Mouse (Mus musculus) olfactory bulb, adult 2 months (tissue): ENCODE measurements around the gene Mief1. TPM values are rescaled to one million over a fixed set of nuclear protein-coding genes. Genes with fewer than 3 reads are reported as not detected.
A peak's percentile ranks its signal among the peaks of the same experiment; 100 is the strongest.

Source experiments
- H3K27ac ChIP-seq: fragments of 200-500 bp; 2 replicates; pipeline ENCODE4 v1.5.1; 2012; ENCODE audit warnings: low read depth, low read length; ENCODE audit not compliant: insufficient read depth
- H3K4me1 ChIP-seq: fragments of 200-500 bp; 2 replicates; pipeline ENCODE4 v1.6.1; 2012; ENCODE audit warnings: low read length; ENCODE audit not compliant: control insufficient read depth, insufficient read depth
- H3K4me3 ChIP-seq: fragments of 200-500 bp; 2 replicates; pipeline ENCODE4 v1.5.1; 2012; ENCODE audit warnings: mild to moderate bottlenecking, low read depth, low read length, moderate library complexity; ENCODE audit not compliant: insufficient read depth
- CTCF ChIP-seq: fragments of 200-500 bp; IDR thresholded peaks from 2 replicates; pipeline ENCODE4 v1.5.1; 2012; ENCODE audit warnings: low read depth, mild to moderate bottlenecking, low read length, moderate library complexity; ENCODE audit not compliant: insufficient read depth
- POLR2A ChIP-seq: fragments of 200-500 bp; IDR thresholded peaks from 2 replicates; pipeline ENCODE4 v1.6.1; 2012; ENCODE audit warnings: mild to moderate bottlenecking, low read depth, low read length, moderate library complexity; ENCODE audit not compliant: insufficient read depth
- WGBS: fragments of 180-500 bp; shearing (Covaris S2); methylation state at CpG from one replicate; pipeline ENCODE4 v1.1.7; 2018; 5-methylcytosine and 5-hydroxymethylcytosine counted together
- polyA plus RNA-seq: library from polyadenylated mRNA; stranded (reverse); fragments of >200 nt; gene quantifications from 2 replicates; pipeline ENCODE4 v1.2.4, GENCODE M21; 2012; ENCODE audit warnings: low replicate concordance; ENCODE audit not compliant: missing spikeins, insufficient read depth, insufficient read length

The Mief1 gene
- polyA plus RNA-seq, 1 experiment, result not detected

DNA sequence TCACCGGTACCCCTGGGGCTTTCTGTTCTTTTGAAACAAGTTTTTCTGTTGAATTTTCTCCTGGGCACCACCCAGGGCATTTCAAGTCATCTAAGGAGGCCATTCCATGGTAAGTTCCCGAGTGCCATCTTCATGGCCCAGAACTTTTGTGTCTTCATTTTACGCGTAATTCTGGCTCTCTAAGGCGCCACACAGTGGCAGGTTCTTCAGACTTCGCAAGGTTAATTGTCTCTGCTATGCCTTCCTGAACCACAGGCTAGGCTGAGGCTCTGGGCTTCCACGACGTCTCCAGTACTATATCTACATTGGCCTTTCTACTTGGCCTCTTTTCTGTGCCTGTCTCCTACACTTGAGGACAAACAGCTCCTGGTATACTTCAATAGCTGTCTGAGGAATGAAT lies 12.8 kb upstream of the Mief1 start:
- 65% methylated on average over 8 of the region's 8 CpGs for WGBS
- TF ChIP-seq CTCF (no peak), POLR2A (no peak)
- Histone ChIP-seq H3K4me1 (peaks cover 6% of the 10 kb centered on the region; the same call in 1 of the 2 replicates), H3K4me3 (no peak overlapping the region), H3K27ac (no peak overlapping the region)

- TF ChIP-seq CTCF (no peak), POLR2A (no peak)
- Histone ChIP-seq H3K4me3 (no peak overlapping the region), H3K4me1 (peaks cover 16% of the 10 kb centered on the region; the same call in 1 of the 2 replicates), H3K27ac (no peak overlapping the region)
- 86% methylated on average over 7 of the region's 7 CpGs for WGBS
Measured at GRCm38 (mm10) chr15:80223751-80224150, 10.1 kb upstream of the Mief1 start.

DNA sequence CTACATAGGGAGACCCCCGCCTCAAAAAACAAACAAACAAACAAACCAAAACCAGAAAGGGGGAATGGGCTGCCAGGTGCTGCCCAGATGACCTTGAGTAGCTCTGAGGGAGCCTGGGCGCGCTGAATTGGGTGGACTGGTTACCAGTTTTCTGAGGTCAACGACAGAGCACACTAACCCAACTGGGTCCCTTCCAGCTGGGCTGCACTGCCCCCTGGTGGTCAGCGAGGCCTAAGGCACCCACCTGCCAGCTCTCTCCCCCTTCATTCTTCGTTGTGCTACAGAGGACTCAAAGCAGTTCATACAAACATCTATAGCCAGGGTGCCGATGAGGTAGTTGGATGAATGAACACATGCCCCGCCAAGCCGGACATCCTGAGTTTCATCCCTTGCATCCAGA lies 8.6 kb upstream of the Mief1 start:
- peak; percentile 86; the same call in 1 of the 2 replicates for TF ChIP-seq CTCF
- no peak for TF ChIP-seq POLR2A
- Histone ChIP-seq H3K4me3 (no peak overlapping the region), H3K27ac (no peak overlapping the region), H3K4me1 (peaks cover 9% of the 10 kb centered on the region; the same call in 1 of the 2 replicates)
- 14% methylated on average over 9 of the region's 9 CpGs for WGBS

DNA sequence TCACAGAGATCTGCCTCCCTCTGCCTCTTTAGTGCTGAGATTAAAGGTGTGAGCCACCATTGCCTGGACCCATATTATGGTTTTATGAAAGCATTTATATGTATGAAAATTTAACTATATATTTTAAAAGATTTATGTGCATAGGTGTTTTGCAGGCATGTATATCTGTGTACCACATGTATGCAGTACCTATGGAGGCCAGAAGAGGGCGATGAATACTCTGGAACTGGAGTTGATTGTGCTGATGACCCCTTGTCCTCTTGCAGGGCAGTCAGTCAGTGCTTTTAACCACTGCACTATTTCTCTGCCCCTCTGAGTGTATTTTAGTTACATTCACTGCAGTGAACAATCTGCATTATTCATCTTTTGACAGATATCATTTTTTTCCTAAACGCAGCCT lies 8.0 kb upstream of the Mief1 start:
- Histone ChIP-seq H3K4me3 (no peak overlapping the region), H3K27ac (no peak overlapping the region), H3K4me1 (peaks cover 9% of the 10 kb centered on the region; the same call in 1 of the 2 replicates)
- WGBS, result 47% methylated on average over 2 of the region's 2 CpGs
- TF ChIP-seq CTCF, result no peak
- no peak for TF ChIP-seq POLR2A

DNA sequence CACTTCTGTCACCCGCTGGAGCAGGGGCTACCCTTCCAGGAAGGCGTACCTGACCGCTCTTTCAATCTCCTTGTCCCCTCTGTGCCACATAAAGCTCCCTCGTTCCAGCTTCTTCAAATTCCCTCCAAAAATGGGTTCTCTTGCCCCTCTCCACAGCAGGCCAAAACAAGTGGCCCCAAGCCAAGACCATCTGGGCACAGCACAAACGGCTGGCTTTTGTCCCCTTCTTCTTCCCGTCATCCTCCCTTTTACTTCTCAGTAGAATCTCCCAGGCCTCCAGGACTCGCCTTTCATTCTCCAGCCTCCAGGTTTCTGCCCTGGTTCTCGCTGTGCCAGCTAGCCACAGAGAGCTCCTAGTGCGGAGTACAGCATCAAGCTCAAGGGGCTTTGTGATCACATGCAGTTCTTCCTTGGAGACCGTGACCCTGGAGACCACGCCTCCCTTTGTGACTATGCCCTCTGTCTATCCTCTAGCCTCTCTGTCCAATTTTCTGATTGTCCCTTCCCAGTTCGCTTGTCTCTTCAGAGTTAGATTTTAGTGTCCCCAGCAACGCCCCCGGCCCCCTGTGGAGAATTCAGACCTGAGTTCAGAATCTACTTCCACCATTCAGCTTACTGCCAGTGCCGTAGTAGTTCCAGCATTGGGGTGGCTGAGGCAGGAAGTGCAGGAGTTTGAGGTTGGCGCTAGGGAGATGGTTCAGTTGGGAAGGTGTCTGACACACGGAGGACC lies 5.6 kb upstream of the Mief1 start:
- Histone ChIP-seq H3K27ac (no peak overlapping the region), H3K4me1 (peaks cover 9% of the 10 kb centered on the region; the same call in 1 of the 2 replicates), H3K4me3 (no peak overlapping the region)
- 61% methylated on average over 17 of the region's 17 CpGs for WGBS
- TF ChIP-seq POLR2A, result no peak
- TF ChIP-seq CTCF, result no peak

- Histone ChIP-seq H3K27ac (no peak overlapping the region), H3K4me1 (peaks cover 19% of the 10 kb centered on the region), H3K4me3 (no peak overlapping the region)
- WGBS, result 58% methylated on average over 2 of the region's 2 CpGs
- TF ChIP-seq POLR2A (no peak), CTCF (no peak)
Measured at GRCm38 (mm10) chr15:80232331-80232730, 1.5 kb upstream of the Mief1 start.

GRCm38 (mm10) chr15:80233053-80233452 lies 765 bp upstream of the Mief1 start:
- TF ChIP-seq POLR2A (no peak), CTCF (no peak)
- no peak overlapping the region for H3K4me3 ChIP-seq
- peaks cover 18% of the 10 kb centered on the region for H3K4me1 ChIP-seq
- peak overlapping the region; percentile 70; the same call in 1 of the 2 replicates for H3K27ac ChIP-seq
- WGBS, result 50% methylated on average over 4 of the region's 4 CpGs

- Histone ChIP-seq H3K4me3 (peak within 1 kb of the TSS; percentile 74; the same call in 1 of the 2 replicates), H3K27ac (no peak within 1 kb of the TSS), H3K4me1 (peaks cover 12% of the 10 kb centered on the region)
- 93% methylated on average over 9 of the region's 9 CpGs for WGBS
- TF ChIP-seq CTCF, result no peak
Measured at GRCm38 (mm10) chr15:80235535-80235934, 1.7 kb downstream of the Mief1 start, which contains the start of gene AC140267.1. Gene AC140267.1, plus strand, starts transcription at chr15:80235835.

GRCm38 (mm10) chr15:80248135-80248534 lies 14.3 kb downstream of the Mief1 start:
- no peak for TF ChIP-seq POLR2A
- 96% methylated on average over 12 of the region's 12 CpGs for WGBS

More at GRCm38 (mm10) chr15:80248135-80248534, 14.3 kb downstream of the Mief1 start:
- Histone ChIP-seq H3K4me3 (no peak overlapping the region), H3K4me1 (peaks cover 15% of the 10 kb centered on the region), H3K27ac (no peak overlapping the region)
